Mouse (Mus musculus) kidney, adult 2 months (tissue): Measurements from ENCODE around the gene Ifit3b. TPM values are rescaled to one million over a fixed set of nuclear protein-coding genes. Genes with fewer than 3 reads are reported as not detected.
"Not testable (repeated sequence)": the region's sequence is repeated elsewhere in the genome, so short reads cannot be mapped to it uniquely, and the experiment has no call there.

Experiments
- DNase-seq: peaks from one replicate; pipeline ENCODE4 v3.0.0; 2021
- H3K27ac ChIP-seq: fragments of 200-500 bp; 2 replicates; pipeline ENCODE4 v1.5.1; 2012; ENCODE audit warnings: low read depth, low read length, control low read depth, inconsistent platforms; ENCODE audit not compliant: insufficient read depth
- H3K27me3 ChIP-seq: fragments of 200-500 bp; replicated peaks from 2 replicates; pipeline ENCODE4 v1.6.1; 2012; ENCODE audit warnings: mild to moderate bottlenecking, moderate library complexity, low read length, inconsistent platforms; ENCODE audit not compliant: control insufficient read depth, insufficient read depth
- H3K36me3 ChIP-seq: fragments of 200-500 bp; 2 replicates; pipeline ENCODE4 v1.6.1; 2012; ENCODE audit warnings: mild to moderate bottlenecking, moderate library complexity, low read length, inconsistent platforms; ENCODE audit not compliant: control insufficient read depth, insufficient read depth
- H3K4me1 ChIP-seq: fragments of 200-500 bp; 2 replicates; pipeline ENCODE4 v1.6.1; 2011; ENCODE audit warnings: low read length; ENCODE audit not compliant: control insufficient read depth, insufficient read depth
- H3K4me3 ChIP-seq: fragments of 200-500 bp; 2 replicates; pipeline ENCODE4 v1.5.1; 2011; ENCODE audit warnings: mild to moderate bottlenecking, low read depth, low read length, control low read depth; ENCODE audit not compliant: insufficient read depth
- CTCF ChIP-seq: fragments of 200-500 bp; conservative IDR thresholded peaks from 2 replicates; pipeline ENCODE4 v1.5.1; 2011; ENCODE audit warnings: low read depth, mild to moderate bottlenecking, control low read depth, low read length, moderate library complexity, mixed read lengths; ENCODE audit not compliant: insufficient read depth, insufficient read length
- POLR2A ChIP-seq: fragments of 200-500 bp; IDR thresholded peaks from one replicate; pipeline ENCODE4 v1.6.1; 2011; ENCODE audit warnings: low read depth, low read length, control low read depth
- WGBS: fragments of 180-500 bp; shearing (Covaris S2); methylation state at CpG from one replicate; pipeline ENCODE4 v1.1.7; 2018; 5-methylcytosine and 5-hydroxymethylcytosine counted together
- polyA plus RNA-seq: library from polyadenylated mRNA; depleted of rRNA; stranded (reverse); fragments of >200 nt; gene quantifications from 2 replicates; pipeline ENCODE4 v1.2.3, GENCODE M21; 2012; rRNA removed

The Ifit3b gene
- 3.4 and 6.0 TPM in 2 replicates for polyA plus RNA-seq

GRCm38 (mm10) chr19:34607237-34608051 is at the start of gene Ifit3b:
TSS of gene Ifit3b (plus strand) at chr19:34607970.
- H3K27me3 ChIP-seq, H3K36me3 ChIP-seq, H3K4me1 ChIP-seq: not testable (repeated sequence)
- peak; percentile 82 for DNase-seq
- 5% methylated on average over 4 of the region's 4 CpGs for WGBS
- Histone ChIP-seq H3K27ac (peak within 1 kb of the TSS; percentile 99), H3K4me3 (peak within 1 kb of the TSS; percentile 31; the same call in 1 of the 2 replicates)

GRCm38 (mm10) chr19:34562556-34562955 is 45.2 kb upstream of the Ifit3b start:
- H3K27me3 ChIP-seq: no peaks in the 10 kb centered on the region
- TF ChIP-seq CTCF (no peak), POLR2A (no peak)
- no peak for DNase-seq

GRCm38 (mm10) chr19:34566178-34566784 is 41.5 kb upstream of the Ifit3b start:
- DNase-seq: no peak
- Histone ChIP-seq H3K4me3 (no peak overlapping the region), H3K4me1 (peaks cover 10% of the 10 kb centered on the region), H3K27me3 (no peaks in the 10 kb centered on the region), H3K36me3 (no peaks in the 10 kb centered on the region), H3K27ac (no peak overlapping the region)
- 97% methylated on average over 1 of the region's 1 CpGs for WGBS
- TF ChIP-seq CTCF (no peak), POLR2A (no peak)

More at GRCm38 (mm10) chr19:34562556-34562955, 45.2 kb upstream of the Ifit3b start:
- Histone ChIP-seq H3K4me1 (no peaks in the 10 kb centered on the region), H3K27ac (no peak overlapping the region), H3K36me3 (no peaks in the 10 kb centered on the region), H3K4me3 (no peak overlapping the region)

- WGBS: 46% methylated on average over 7 of the region's 7 CpGs
- peak; percentile 73 for DNase-seq
- H3K36me3 ChIP-seq: no peaks in the 10 kb centered on the region
- no peak for TF ChIP-seq POLR2A
- no peak for TF ChIP-seq CTCF
- no peaks in the 10 kb centered on the region for H3K27me3 ChIP-seq
- peak overlapping the region; percentile 81 for H3K27ac ChIP-seq
- H3K4me3 ChIP-seq: 0 out of 2 replicates have a peak overlapping the region, but pooled peaks have one; percentile 15
- H3K4me1 ChIP-seq: peaks cover 10% of the 10 kb centered on the region
Measured at GRCm38 (mm10) chr19:34568988-34569895, 38.5 kb upstream of the Ifit3b start.

GRCm38 (mm10) chr19:34569896-34570476 is 37.8 kb upstream of the Ifit3b start:
- Histone ChIP-seq H3K4me3 (peak overlapping the region; percentile 29), H3K36me3 (no peaks in the 10 kb centered on the region), H3K27me3 (no peaks in the 10 kb centered on the region), H3K27ac (peak overlapping the region; percentile 81), H3K4me1 (peaks cover 10% of the 10 kb centered on the region)
- WGBS: 30% methylated on average over 4 of the region's 4 CpGs
- TF ChIP-seq POLR2A (no peak), CTCF (no peak)
- DNase-seq: peak; percentile 59

GRCm38 (mm10) chr19:34571080-34571479 is 36.7 kb upstream of the Ifit3b start:
- DNase-seq: no peak
- no peaks in the 10 kb centered on the region for H3K36me3 ChIP-seq
- 95% methylated on average over 1 of the region's 1 CpGs for WGBS
- 0 out of 2 replicates have a peak overlapping the region, but pooled peaks have one; percentile 16 for H3K4me3 ChIP-seq
- H3K27me3 ChIP-seq: no peaks in the 10 kb centered on the region
- no peak overlapping the region for H3K27ac ChIP-seq
- H3K4me1 ChIP-seq: peaks cover 10% of the 10 kb centered on the region
- TF ChIP-seq CTCF: no peak
- TF ChIP-seq POLR2A: no peak
